Mouse (Mus musculus) kidney, postnatal 36 days (tissue): ENCODE measurements at regions not wholly inside any gene's neighbourhood (a gene's known extent, or its start where the extent isn't known, plus 50 kb on each side); places are given as distances from the start of the nearest gene placed in this dataset.
A peak's percentile ranks its signal among the peaks of the same experiment; 100 is the strongest.

ENCODE experiments used
- DNase-seq, 2 experiments: peaks; one replicate each; pipeline ENCODE4 v3.0.0; 2021 to 2022; ENCODE audit warnings: mixed read lengths in 2 of 2

GRCm38 (mm10) chr6:10090966-10091495 lies 1142.8 kb downstream of the Nxph1 start:
- peak in 1 of 2 experiments; percentile 2 for DNase-seq

DNA sequence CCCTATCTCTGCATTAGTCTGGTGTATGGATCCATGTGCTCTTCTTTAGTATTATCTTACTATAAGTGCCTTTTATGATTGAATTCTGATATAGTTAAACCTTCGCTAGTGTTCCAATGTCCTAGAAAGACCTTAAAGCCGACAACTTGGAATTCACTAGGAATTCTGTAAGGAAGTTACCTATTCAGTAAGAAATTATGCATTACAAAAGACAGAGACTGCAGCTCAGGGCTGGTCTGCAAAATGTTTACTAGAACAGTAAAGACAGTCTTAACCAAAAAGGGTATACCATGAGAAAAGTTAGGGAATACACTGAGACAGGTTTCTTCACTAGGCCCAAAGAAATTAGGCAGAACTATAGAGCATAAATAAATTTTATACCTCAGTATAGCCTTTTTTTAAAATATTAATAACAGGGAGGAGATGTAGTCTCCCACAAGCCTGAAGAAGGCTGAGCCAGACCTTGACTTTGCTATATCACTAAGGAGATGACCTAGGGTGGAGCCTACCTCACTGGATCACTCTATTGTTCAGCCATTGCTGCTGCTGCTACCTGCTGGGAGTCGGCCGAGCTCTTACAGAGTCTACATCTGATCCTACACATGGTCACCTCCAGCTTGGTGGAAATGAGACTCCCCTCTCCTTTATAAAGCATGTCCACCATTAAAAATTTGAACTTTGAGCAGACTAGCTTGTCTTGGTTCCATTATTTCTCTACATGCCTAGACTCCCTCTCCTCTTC lies 1143.9 kb downstream of the Nxph1 start:
- no peak for DNase-seq
